In genomic region chr9:114815315-114815714, GRCm38 (mm10) we compare ENCODE assay signal across 9 mouse cellular contexts. TPM values are rescaled to one million over a fixed set of nuclear protein-coding genes. Genes with fewer than 3 reads are reported as not detected.
A peak's percentile ranks its signal among the peaks of the same experiment; 100 is the strongest.
DNase-seq lines count a peak whose midpoint lies in the region; ATAC-seq and TF ChIP-seq lines count a peak whose summit lies in the region.
"Had no signal": no experiment of that assay in that cellular context is flagged by ENCODE, and none has a peak within 500 bp of the region (broad histone marks: within the 10 kb centered on the region; RNA-seq: fewer than 3 reads in every experiment).

No protein-coding gene starts in this region.

- peak; percentile 67 for TF ChIP-seq CTCF in heart, postnatal 0 days (IDR thresholded peaks at IDR 0.05; ENCODE audit: low read depth)

- no peaks in the 10 kb centered on the region for H3K27me3 ChIP-seq in heart, embryonic 10.5 days (ENCODE audit: insufficient read depth, poor library complexity, severe bottlenecking)
- H3K27me3 ChIP-seq in heart, postnatal 0 days (ENCODE audit: control insufficient read depth, insufficient read depth, low read length): no peaks in the 10 kb centered on the region
- H3K27me3 ChIP-seq: embryonic facial prominence, embryonic 13.5 days had no signal

- no peak overlapping the region for H3K4me2 ChIP-seq in heart, postnatal 0 days (ENCODE audit: low read depth, low read length)
- H3K4me2 ChIP-seq: embryonic facial prominence, embryonic 13.5 days had no signal

- 0 out of 2 replicates have a peak, but pooled peaks have one; percentile 36 for ATAC-seq in heart, postnatal 0 days (ENCODE audit: insufficient read depth, low read depth)

- no peak overlapping the region for H3K4me3 ChIP-seq in heart, embryonic 10.5 days
- H3K4me3 ChIP-seq in heart, postnatal 0 days (ENCODE audit: low read depth, low read length): no peak overlapping the region
- H3K4me3 ChIP-seq: embryonic facial prominence, embryonic 13.5 days had no signal

- no peaks in the 10 kb centered on the region for H3K36me3 ChIP-seq in heart, embryonic 10.5 days
- H3K36me3 ChIP-seq in heart, postnatal 0 days (replicated peaks; ENCODE audit: control insufficient read depth, insufficient read depth, low read length): no peaks in the 10 kb centered on the region
- H3K36me3 ChIP-seq: embryonic facial prominence, embryonic 13.5 days had no signal

- no peak overlapping the region for H3K9ac ChIP-seq in heart, postnatal 0 days (replicated peaks; ENCODE audit: low read depth, low read length)
- H3K9ac ChIP-seq: embryonic facial prominence, embryonic 13.5 days had no signal

- WGBS in heart, embryonic 10.5 days: 66% methylated on average over 4 of the region's 4 CpGs
- WGBS in heart, postnatal 0 days: 60% methylated on average over 4 of the region's 4 CpGs

- H3K9me3 ChIP-seq in heart, embryonic 10.5 days: no peaks in the 10 kb centered on the region
- H3K9me3 ChIP-seq in heart, postnatal 0 days (replicated peaks; ENCODE audit: control insufficient read depth, low read length): no peaks in the 10 kb centered on the region
- H3K9me3 ChIP-seq: embryonic facial prominence, embryonic 13.5 days had no signal

- no peak overlapping the region for H3K27ac ChIP-seq in heart, embryonic 10.5 days
- no peak overlapping the region for H3K27ac ChIP-seq in heart, postnatal 0 days (ENCODE audit: low read depth)
- H3K27ac ChIP-seq: embryonic facial prominence, embryonic 13.5 days had no signal

- TF ChIP-seq EP300 in heart, postnatal 0 days (IDR thresholded peaks at IDR 0.05; ENCODE audit: low read depth): no peak

- 0 out of 2 replicates have a peak, but pooled peaks cover 4% of the 10 kb centered on the region for H3K4me1 ChIP-seq in heart, embryonic 10.5 days
- no peaks in the 10 kb centered on the region for H3K4me1 ChIP-seq in heart, postnatal 0 days (ENCODE audit: control insufficient read depth, insufficient read depth)
- H3K4me1 ChIP-seq: embryonic facial prominence, embryonic 13.5 days had no signal

- peak; percentile 42 to 67 for DNase-seq in heart, adult 18-20 months
- no peak for DNase-seq in heart, embryonic 10.5 days (ENCODE audit: low spot score)
- peak; percentile 62 for DNase-seq in CD4-positive helper T cell, adult 2 months (ENCODE audit: low read depth, low spot score)
- peak; percentile 64 for DNase-seq in adrenal gland, postnatal 14 days
- peak; percentile 50 for DNase-seq in heart, postnatal 0 days (ENCODE audit: low spot score)
- DNase-seq in lung, adult 18-20 months: peak; percentile 49 to 63
- peak; percentile 23 to 25 for DNase-seq in spleen, postnatal 36 days (ENCODE audit: low spot score in 2 of 2)
- DNase-seq in frontal cortex, postnatal 14 days (ENCODE audit: low spot score in 2 of 2): no peak

RNA-seq across cellular contexts. Expression of gene Cmtm8, which starts 28.6 kb away (rescaled TPM):
- total RNA-seq in heart, adult 18-20 months (2021): 10 to 100 TPM; 11.5 to 11.6 TPM
- polyA plus RNA-seq in heart, embryonic 10.5 days (2016; fragmentation: Nextera tagmentation; extraction: Ambion mirVana): 17.2 and 23.4 TPM in 2 replicates
- total RNA-seq in adrenal gland, postnatal 14 days (2021): 9.0 and 16.9 TPM in 2 replicates
- 14.8 and 17.5 TPM in 2 replicates for total RNA-seq in heart, postnatal 0 days (2014; rRNA removed; ENCODE audit: low replicate concordance)
- 13.3 and 14.4 TPM in 2 replicates for polyA plus RNA-seq in heart, postnatal 0 days (2015; fragmentation: Nextera tagmentation; extraction: Ambion mirVana)

RNA-seq across cellular contexts. Expression of gene Cmtm7, which starts 33.7 kb away (rescaled TPM):
- 10 to 100 TPM; 13.1 TPM for total RNA-seq in heart, adult 18-20 months (2021)
- polyA plus RNA-seq in heart, embryonic 10.5 days (2016; fragmentation: Nextera tagmentation; extraction: Ambion mirVana): 143 and 145 TPM in 2 replicates
- total RNA-seq in adrenal gland, postnatal 14 days (2021): 32.0 and 36.7 TPM in 2 replicates
- 145 and 181 TPM in 2 replicates for total RNA-seq in heart, postnatal 0 days (2014; rRNA removed; ENCODE audit: low replicate concordance)
- polyA plus RNA-seq in heart, postnatal 0 days (2015; fragmentation: Nextera tagmentation; extraction: Ambion mirVana): 85.7 and 89.6 TPM in 2 replicates

Comparison
In these comparisons a context has a peak if more than half of its experiments do, and no peak if none do; other contexts are left out.
1. DNase-seq: peak in heart, adult 18-20 months (2 of 2), CD4-positive helper T cell, adult 2 months (single experiment), adrenal gland, postnatal 14 days (single experiment), heart, postnatal 0 days (single experiment), lung, adult 18-20 months (2 of 2) and spleen, postnatal 36 days (2 of 2); none in heart, embryonic 10.5 days (single experiment) and frontal cortex, postnatal 14 days (0 of 2).